In genomic region chr14:105718676-105719441, GRCm38 (mm10) we compare ENCODE assay signal across 19 mouse cellular contexts.
DNase-seq lines count a peak whose midpoint lies in the region; ATAC-seq and TF ChIP-seq lines count a peak whose summit lies in the region.
"Had no signal": no experiment of that assay in that cellular context is flagged by ENCODE, and none has a peak within 500 bp of the region (broad histone marks: within the 10 kb centered on the region; RNA-seq: fewer than 3 reads in every experiment).

No protein-coding gene starts in this region.

- H3K4me2 ChIP-seq in forebrain, embryonic 15.5 days (replicated peaks), result no peak overlapping the region
- no peak overlapping the region for H3K4me2 ChIP-seq in forebrain, embryonic 12.5 days
- H3K4me2 ChIP-seq: heart, embryonic 13.5 days; limb, embryonic 15.5 days had no signal

- H3K4me1 ChIP-seq in forebrain, embryonic 15.5 days, result peaks cover 12% of the 10 kb centered on the region
- no peaks in the 10 kb centered on the region for H3K4me1 ChIP-seq in forebrain, embryonic 12.5 days
- no peaks in the 10 kb centered on the region for H3K4me1 ChIP-seq in embryonic fibroblast, embryonic 13.5 days (ENCODE audit: control insufficient read depth, insufficient read depth, low read length)
- H3K4me1 ChIP-seq: heart, embryonic 13.5 days; hindbrain, embryonic 10.5 days; limb, embryonic 15.5 days; midbrain, embryonic 10.5 days had no signal

- ATAC-seq in forebrain, embryonic 15.5 days (replicated peaks), result 0 out of 2 replicates have a peak, but pooled peaks have one; percentile 47
- no peak for ATAC-seq in forebrain, embryonic 12.5 days (ENCODE audit: low FRiP score)
- ATAC-seq in granulocyte monocyte progenitor cell, adult 5-6 weeks (replicated peaks; ENCODE audit: poor library complexity, severe bottlenecking), result no peak
- ATAC-seq: CD4-positive, CD25-positive, alpha-beta regulatory T cell, adult 4 months had no signal

- H3K27ac ChIP-seq in forebrain, embryonic 15.5 days (replicated peaks), result peak overlapping the region; percentile 68
- no peak overlapping the region for H3K27ac ChIP-seq in forebrain, embryonic 12.5 days
- H3K27ac ChIP-seq in embryonic fibroblast, embryonic 13.5 days (ENCODE audit: insufficient read depth, low read length), result peak overlapping the region; percentile 73
- H3K27ac ChIP-seq: heart, embryonic 13.5 days; hindbrain, embryonic 10.5 days; kidney, postnatal 0 days; limb, embryonic 15.5 days; midbrain, embryonic 10.5 days had no signal

- TF ChIP-seq POLR2A in embryonic fibroblast, embryonic 13.5 days (IDR thresholded peaks at IDR 0.05; ENCODE audit: low read depth, low read length), result no peak

- WGBS in forebrain, embryonic 15.5 days, result 63% methylated on average over 6 of the region's 6 CpGs
- 82% methylated on average over 6 of the region's 6 CpGs for WGBS in forebrain, embryonic 12.5 days

- H3K27me3 ChIP-seq in forebrain, embryonic 15.5 days, result no peaks in the 10 kb centered on the region
- no peaks in the 10 kb centered on the region for H3K27me3 ChIP-seq in forebrain, embryonic 12.5 days
- H3K27me3 ChIP-seq: heart, embryonic 13.5 days; limb, embryonic 15.5 days had no signal

- no peaks in the 10 kb centered on the region for H3K36me3 ChIP-seq in forebrain, embryonic 15.5 days
- H3K36me3 ChIP-seq in forebrain, embryonic 12.5 days (replicated peaks), result no peaks in the 10 kb centered on the region
- H3K36me3 ChIP-seq: heart, embryonic 13.5 days; hindbrain, embryonic 10.5 days; limb, embryonic 15.5 days; midbrain, embryonic 10.5 days had no signal

- DNase-seq in left cerebral cortex, adult 11 months (ENCODE audit: low spot score), result peak; percentile 35
- no peak for DNase-seq in left cerebral cortex, postnatal 10 days (ENCODE audit: extremely low spot score in 1 of 2, low spot score in 2 of 2)
- DNase-seq in brain, adult 2 months (ENCODE audit: low read depth, low spot score), result peak; percentile 91
- DNase-seq in embryo, embryonic 9.5 days (ENCODE audit: extremely low spot score), result no peak
- DNase-seq: embryo, embryonic 11 days; gastrocnemius, postnatal 36 days; right cerebral cortex, postnatal 14 days; thymus, adult 2 months had no signal

- TF ChIP-seq CTCF in embryonic fibroblast, embryonic 13.5 days (IDR thresholded peaks at IDR 0.05; ENCODE audit: borderline replicate concordance, insufficient read depth, low read length), result no peak

- no peaks in the 10 kb centered on the region for H3K9me3 ChIP-seq in forebrain, embryonic 15.5 days
- no peaks in the 10 kb centered on the region for H3K9me3 ChIP-seq in forebrain, embryonic 12.5 days
- H3K9me3 ChIP-seq: hindbrain, embryonic 10.5 days; midbrain, embryonic 10.5 days had no signal

- intact Hi-C loops in left cerebral cortex, postnatal 10 days (cut with DNase I), result loop anchor here (5.0 kb wide), 1 partner anchor 42 kb away; no protein-coding TSS in a partner anchor

- H3K4me3 ChIP-seq in forebrain, embryonic 15.5 days, result no peak overlapping the region
- H3K4me3 ChIP-seq in forebrain, embryonic 12.5 days (replicated peaks), result no peak overlapping the region
- no peak overlapping the region for H3K4me3 ChIP-seq in embryonic fibroblast, embryonic 13.5 days (ENCODE audit: insufficient read depth, low read length)
- H3K4me3 ChIP-seq: erythroblast, embryonic 14.5 days; heart, embryonic 13.5 days; hindbrain, embryonic 10.5 days; limb, embryonic 15.5 days; midbrain, embryonic 10.5 days had no signal

- no peak overlapping the region for H3K9ac ChIP-seq in forebrain, embryonic 15.5 days (replicated peaks)
- H3K9ac ChIP-seq in forebrain, embryonic 12.5 days, result no peak overlapping the region
- H3K9ac ChIP-seq: heart, embryonic 13.5 days; limb, embryonic 15.5 days had no signal

Comparison
In these comparisons a context has a peak if more than half of its experiments do, and no peak if none do; other contexts are left out.
1. DNase-seq: peak in left cerebral cortex, adult 11 months (single experiment) and brain, adult 2 months (single experiment); none in left cerebral cortex, postnatal 10 days (0 of 2) and embryo, embryonic 9.5 days (single experiment).